Mouse (Mus musculus): Measurements from ENCODE around the gene Nfkb1. TPM values are rescaled to one million over a fixed set of nuclear protein-coding genes. Genes with fewer than 3 reads are reported as not detected.

The Nfkb1 gene
- polyA plus RNA-seq, 2 experiments = 26.9 to 55.4 TPM

DNA sequence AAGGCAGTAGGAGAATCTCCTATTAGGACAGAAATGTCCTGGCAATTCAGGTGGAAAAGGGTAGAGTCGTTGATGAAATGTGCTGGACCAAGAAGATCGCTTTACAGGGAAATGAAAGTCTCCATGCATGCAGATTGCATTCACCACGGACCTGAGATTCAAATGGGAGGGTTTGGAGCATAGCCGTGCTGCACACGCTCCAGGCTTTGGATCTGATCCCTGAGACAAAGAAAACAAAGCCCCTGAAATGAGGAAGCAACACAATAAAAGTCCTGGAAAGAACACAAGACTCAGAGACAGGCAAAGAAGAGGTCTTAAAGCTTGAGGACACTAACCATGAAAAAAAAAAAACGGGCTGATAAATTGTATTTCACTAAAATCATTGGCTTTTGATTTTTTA is 136.2 kb downstream of the Nfkb1 start:
- ATAC-seq (ENCODE audit: low FRiP score, low read depth) = no peak
- 84% methylated on average over 6 of the region's 6 CpGs for WGBS
- H3K4me1 ChIP-seq (ENCODE audit: control insufficient read depth, insufficient read depth, low read length) = no peaks in the 10 kb centered on the region
- DNase-seq (ENCODE audit: low spot score) = no peak
- H3K9ac ChIP-seq (ENCODE audit: low read depth, low read length, severe bottlenecking) = no peak overlapping the region
- H3K9me3 ChIP-seq (ENCODE audit: control insufficient read depth, low read length) = no peaks in the 10 kb centered on the region
- no peak overlapping the region for H3K4me3 ChIP-seq (replicated peaks; ENCODE audit: low read length)
- TF ChIP-seq POLR2A (IDR thresholded peaks at IDR 0.05; ENCODE audit: borderline replicate concordance, extremely low read depth, insufficient read depth, insufficient read length) = no peak
- H3K36me3 ChIP-seq (ENCODE audit: control insufficient read depth, insufficient read depth, low read length) = no peaks in the 10 kb centered on the region
- no peak overlapping the region for H3K4me2 ChIP-seq (replicated peaks; ENCODE audit: low read depth, low read length, severe bottlenecking)
- no peaks in the 10 kb centered on the region for H3K27me3 ChIP-seq (ENCODE audit: control insufficient read depth, insufficient read depth, low read length)
- no peak overlapping the region for H3K27ac ChIP-seq (replicated peaks; ENCODE audit: low read depth, low read length)

DNA sequence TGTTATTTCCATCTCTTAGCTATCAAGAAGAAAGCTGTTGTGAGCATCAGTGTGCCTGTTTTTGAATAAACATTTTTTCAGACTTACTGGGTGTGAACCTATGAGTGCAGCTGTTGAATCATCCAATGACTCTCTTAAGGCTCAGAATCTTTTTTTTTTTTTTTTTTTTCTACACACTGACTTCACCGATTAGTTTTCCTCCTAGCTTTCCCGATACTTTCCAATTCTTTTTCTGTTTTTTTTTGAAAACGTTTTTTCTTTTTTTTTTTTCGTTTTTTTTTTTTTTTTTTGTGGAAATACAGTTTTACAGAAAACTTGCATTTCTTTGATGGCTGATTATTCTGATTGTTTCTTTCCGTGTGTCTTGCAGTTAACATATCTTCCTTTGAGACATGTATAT is 138.5 kb downstream of the Nfkb1 start:
- Histone ChIP-seq H3K9me3 (ENCODE audit: control insufficient read depth, low read length) (no peaks in the 10 kb centered on the region), H3K4me2 (replicated peaks; ENCODE audit: low read depth, low read length, severe bottlenecking) (no peak overlapping the region), H3K4me1 (ENCODE audit: control insufficient read depth, insufficient read depth, low read length) (no peaks in the 10 kb centered on the region), H3K4me3 (replicated peaks; ENCODE audit: low read length) (no peak overlapping the region), H3K27me3 (ENCODE audit: control insufficient read depth, insufficient read depth, low read length) (no peaks in the 10 kb centered on the region), H3K36me3 (ENCODE audit: control insufficient read depth, insufficient read depth, low read length) (no peaks in the 10 kb centered on the region), H3K9ac (ENCODE audit: low read depth, low read length, severe bottlenecking) (no peak overlapping the region), H3K27ac (replicated peaks; ENCODE audit: low read depth, low read length) (no peak overlapping the region)
- no peak for DNase-seq (ENCODE audit: low spot score)
- TF ChIP-seq POLR2A (IDR thresholded peaks at IDR 0.05; ENCODE audit: borderline replicate concordance, extremely low read depth, insufficient read depth, insufficient read length) = no peak
- no peak for ATAC-seq (ENCODE audit: low FRiP score, low read depth)
- 75% methylated on average over 5 of the region's 5 CpGs for WGBS

DNA sequence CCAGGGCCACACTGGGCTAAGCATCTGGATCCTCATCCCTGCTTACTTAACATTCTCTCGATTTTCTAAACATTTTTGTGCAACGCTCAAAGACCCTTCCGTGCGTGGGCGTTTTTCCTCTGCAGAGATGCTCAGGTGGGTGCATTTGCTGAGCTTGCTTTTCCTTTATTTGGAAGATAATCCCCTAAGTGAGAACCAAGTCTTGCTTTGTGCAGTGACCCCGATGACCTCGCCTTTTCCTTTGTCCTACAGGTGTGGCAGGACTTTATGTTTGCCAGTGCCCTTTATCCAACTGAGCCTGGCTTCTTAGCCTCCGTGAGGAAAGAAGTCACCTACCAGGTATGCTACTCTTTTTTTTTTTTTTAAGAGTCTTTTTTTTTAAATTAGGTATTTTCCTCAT is 144.0 kb downstream of the Nfkb1 start:
- TF ChIP-seq POLR2A (IDR thresholded peaks at IDR 0.05; ENCODE audit: borderline replicate concordance, extremely low read depth, insufficient read depth, insufficient read length) = no peak
- H3K4me2 ChIP-seq (replicated peaks; ENCODE audit: low read depth, low read length, severe bottlenecking) = no peak overlapping the region
- DNase-seq (ENCODE audit: low spot score) (no peak), ATAC-seq (ENCODE audit: low FRiP score, low read depth) (no peak)
- no peak overlapping the region for H3K4me3 ChIP-seq (replicated peaks; ENCODE audit: low read length)
- no peaks in the 10 kb centered on the region for H3K4me1 ChIP-seq (ENCODE audit: control insufficient read depth, insufficient read depth, low read length)
- H3K27ac ChIP-seq (replicated peaks; ENCODE audit: low read depth, low read length) = no peak overlapping the region
- H3K9ac ChIP-seq (ENCODE audit: low read depth, low read length, severe bottlenecking) = no peak overlapping the region
- no peaks in the 10 kb centered on the region for H3K9me3 ChIP-seq (ENCODE audit: control insufficient read depth, low read length)
- WGBS = 92% methylated on average over 8 of the region's 8 CpGs
- no peaks in the 10 kb centered on the region for H3K36me3 ChIP-seq (ENCODE audit: control insufficient read depth, insufficient read depth, low read length)
- no peaks in the 10 kb centered on the region for H3K27me3 ChIP-seq (ENCODE audit: control insufficient read depth, insufficient read depth, low read length)

DNA sequence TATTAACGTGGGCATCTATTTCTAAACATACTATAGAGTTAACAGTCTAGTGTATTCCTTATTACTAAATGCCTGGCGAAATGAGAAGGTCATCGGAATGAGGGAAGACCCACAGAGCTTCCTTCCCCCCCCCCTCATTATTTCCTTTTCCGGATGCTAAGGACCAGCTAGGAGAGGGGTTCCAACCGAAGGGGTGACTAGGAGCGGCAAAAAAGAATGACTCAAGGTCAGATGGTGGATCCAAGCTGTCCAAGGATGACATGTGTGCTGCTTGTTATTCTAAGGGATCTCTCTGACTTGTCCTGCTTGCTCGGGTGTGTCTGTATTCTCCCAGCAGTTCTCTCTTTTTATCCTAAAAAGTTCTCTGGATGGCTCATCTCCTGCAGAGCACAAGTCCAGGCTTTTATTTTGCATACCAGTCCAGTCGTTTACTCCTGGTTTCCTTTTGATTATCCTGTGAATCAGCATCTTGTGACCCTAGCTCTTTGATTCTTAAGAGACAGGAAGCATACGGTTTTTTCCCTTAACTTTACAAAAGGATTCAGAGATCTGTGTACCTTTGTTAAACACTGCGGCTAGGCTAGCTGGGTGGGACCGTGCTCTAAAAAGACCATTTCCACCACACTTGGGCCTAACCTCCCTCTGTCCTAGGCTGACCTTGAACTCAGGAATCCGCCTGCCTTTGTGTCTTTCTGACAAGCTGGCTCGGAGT is 145.0 kb downstream of the Nfkb1 start:
- H3K4me3 ChIP-seq (replicated peaks; ENCODE audit: low read length) = no peak overlapping the region
- H3K9me3 ChIP-seq (ENCODE audit: control insufficient read depth, low read length) = no peaks in the 10 kb centered on the region
- H3K9ac ChIP-seq (ENCODE audit: low read depth, low read length, severe bottlenecking) = no peak overlapping the region
- H3K36me3 ChIP-seq (ENCODE audit: control insufficient read depth, insufficient read depth, low read length) = no peaks in the 10 kb centered on the region
- no peak for TF ChIP-seq POLR2A (IDR thresholded peaks at IDR 0.05; ENCODE audit: borderline replicate concordance, extremely low read depth, insufficient read depth, insufficient read length)
- H3K4me1 ChIP-seq (ENCODE audit: control insufficient read depth, insufficient read depth, low read length) = no peaks in the 10 kb centered on the region
- ATAC-seq (ENCODE audit: low FRiP score, low read depth) = no peak
- H3K27ac ChIP-seq (replicated peaks; ENCODE audit: low read depth, low read length) = no peak overlapping the region
- H3K4me2 ChIP-seq (replicated peaks; ENCODE audit: low read depth, low read length, severe bottlenecking) = no peak overlapping the region
- DNase-seq (ENCODE audit: low spot score) = no peak
- H3K27me3 ChIP-seq (ENCODE audit: control insufficient read depth, insufficient read depth, low read length) = no peaks in the 10 kb centered on the region
- WGBS = 75% methylated on average over 13 of the region's 13 CpGs

Other genes with a start within 250 kb of the Nfkb1 start
- gene Manba, start 205.9 kb downstream of the Nfkb1 start, polyA plus RNA-seq (2012; rRNA removed) = 3.3 and 4.2 TPM in 2 replicates
- 6.5 and 7.6 TPM in 2 replicates for gene Manba, start 205.9 kb downstream of the Nfkb1 start, polyA plus RNA-seq (2014; fragmentation: Nextera tagmentation; extraction: Ambion mirVana)
- gene Slc39a8, start 133.7 kb upstream of the Nfkb1 start, polyA plus RNA-seq (2012; rRNA removed) = 3.9 and 4.2 TPM in 2 replicates
- 5.3 and 5.9 TPM in 2 replicates for gene Slc39a8, start 133.7 kb upstream of the Nfkb1 start, polyA plus RNA-seq (2014; fragmentation: Nextera tagmentation; extraction: Ambion mirVana)